Mouse (Mus musculus) kidney, embryonic 14.5 days (tissue): ENCODE results near the gene Mtr. TPM values are rescaled to one million over a fixed set of nuclear protein-coding genes. Genes with fewer than 3 reads are reported as not detected.

Experiments used
- ATAC-seq: fragments of 200-750 bp; cut with Nextera tagmentation; 2 replicates; pipeline ENCODE4 v1.8.0; 2017; ENCODE audit warnings: moderate number of reproducible peaks, mild to moderate bottlenecking, moderate TSS enrichment, moderate library complexity; ENCODE audit not compliant: low FRiP score, low TSS enrichment
- H3K27ac ChIP-seq: fragments of 300-500 bp; sonication (generic); 2 replicates; pipeline ENCODE4 v1.5.1; 2014; ENCODE audit warnings: low read depth, mild to moderate bottlenecking, low read length, moderate library complexity, mixed read lengths
- H3K27me3 ChIP-seq: fragments of 300-500 bp; sonication (generic); 2 replicates; pipeline ENCODE4 v1.6.1; 2014; ENCODE audit warnings: mild to moderate bottlenecking, low read length; ENCODE audit not compliant: control insufficient read depth, insufficient read depth
- H3K36me3 ChIP-seq: fragments of 300-500 bp; sonication (generic); 2 replicates; pipeline ENCODE4 v1.6.1; 2014; ENCODE audit warnings: low read length, mixed read lengths; ENCODE audit not compliant: control insufficient read depth, insufficient read depth
- H3K4me1 ChIP-seq: fragments of 300-500 bp; sonication (generic); 2 replicates; pipeline ENCODE4 v1.6.1; 2014; ENCODE audit warnings: low read length, mixed read lengths; ENCODE audit not compliant: control insufficient read depth, insufficient read depth
- H3K4me2 ChIP-seq: fragments of 300-500 bp; sonication (generic); replicated peaks from 2 replicates; pipeline ENCODE4 v1.6.1; 2014; ENCODE audit warnings: low read depth, mild to moderate bottlenecking, low read length
- H3K4me3 ChIP-seq: fragments of 300-500 bp; sonication (generic); 2 replicates; pipeline ENCODE4 v1.5.1; 2014; ENCODE audit warnings: mild to moderate bottlenecking, low read length
- H3K9ac ChIP-seq: fragments of 300-500 bp; sonication (generic); 2 replicates; pipeline ENCODE4 v1.6.1; 2014; ENCODE audit warnings: low read depth, mild to moderate bottlenecking, low read length, moderate library complexity
- H3K9me3 ChIP-seq: fragments of 300-500 bp; sonication (generic); 2 replicates; pipeline ENCODE4 v1.6.1; 2016; ENCODE audit warnings: low read length; ENCODE audit not compliant: control insufficient read depth
- WGBS: fragments of 180-500 bp; shearing (Covaris S2); extraction: QIAGEN DNeasy Blood & Tissue Kit; methylation state at CpG from one replicate; pipeline ENCODE4 v1.1.7; 2014; 5-methylcytosine and 5-hydroxymethylcytosine counted together
- polyA plus RNA-seq: library from polyadenylated mRNA; unstranded; fragments of >200 nt; fragmentation: Nextera tagmentation; extraction: Ambion mirVana; gene quantifications from 2 replicates; pipeline ENCODE4 v1.2.1, GENCODE M21; 2014

The Mtr gene
- polyA plus RNA-seq, 1 experiment from 2014 or later, result 19.7 TPM

- WGBS, result 89% methylated on average over 11 of the region's 11 CpGs
Observed at GRCm38 (mm10) chr13:12188804-12189203, 69.1 kb downstream of the Mtr start.

DNA sequence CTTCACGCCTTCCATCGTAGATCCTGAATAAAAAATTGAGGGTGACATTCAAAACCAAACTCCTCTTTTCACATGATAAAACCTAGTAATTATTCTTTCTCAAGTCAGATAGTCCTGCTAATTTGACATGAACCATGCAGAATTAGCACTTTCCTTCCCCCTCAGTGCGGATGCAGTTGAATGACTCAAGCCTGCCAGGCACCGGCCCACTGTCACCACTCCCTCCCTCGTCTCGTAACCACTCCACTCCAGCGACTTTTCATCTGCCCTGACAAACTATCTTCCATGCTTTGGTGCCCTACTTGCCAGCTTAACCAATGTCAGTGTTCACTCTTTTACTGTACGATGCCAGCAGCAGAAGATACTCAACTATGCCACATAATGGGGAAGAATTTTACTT is 78.4 kb downstream of the Mtr start:
- WGBS, result 51% methylated on average over 8 of the region's 8 CpGs
- no peaks in the 10 kb centered on the region for H3K27me3 ChIP-seq
- no peak overlapping the region for H3K27ac ChIP-seq
- H3K4me3 ChIP-seq, result no peak overlapping the region
- no peaks in the 10 kb centered on the region for H3K9me3 ChIP-seq
- H3K36me3 ChIP-seq, result no peaks in the 10 kb centered on the region
- no peak overlapping the region for H3K9ac ChIP-seq
- no peak for ATAC-seq
- H3K4me1 ChIP-seq, result no peaks in the 10 kb centered on the region
- no peak overlapping the region for H3K4me2 ChIP-seq

More at GRCm38 (mm10) chr13:12188804-12189203, 69.1 kb downstream of the Mtr start:
- Histone ChIP-seq H3K9ac (no peak overlapping the region), H3K36me3 (peaks cover 50% of the 10 kb centered on the region), H3K9me3 (no peaks in the 10 kb centered on the region), H3K4me2 (no peak overlapping the region), H3K27me3 (no peaks in the 10 kb centered on the region), H3K4me1 (no peaks in the 10 kb centered on the region), H3K4me3 (no peak overlapping the region), H3K27ac (no peak overlapping the region)
- ATAC-seq, result no peak

DNA sequence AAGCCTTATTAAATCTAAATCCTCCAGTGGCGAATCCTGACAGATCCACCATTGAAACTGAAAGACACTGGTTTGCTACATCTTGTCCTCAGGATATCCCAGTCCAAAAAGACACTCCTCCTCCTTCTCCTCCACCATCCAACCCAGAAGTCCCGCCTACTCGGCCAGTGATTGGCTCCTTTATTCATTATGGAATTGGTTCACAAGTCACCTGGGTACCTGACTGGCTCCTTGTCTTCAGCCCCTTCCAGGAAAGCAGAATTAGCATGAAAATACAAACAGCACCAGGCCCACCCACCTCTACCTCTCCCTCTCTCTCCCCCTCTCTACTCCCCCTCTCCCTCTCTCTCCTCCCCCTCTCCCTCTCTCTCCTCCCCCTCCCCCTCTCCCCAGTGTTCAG is 81.2 kb downstream of the Mtr start:
- WGBS, result 28% methylated on average over 3 of the region's 3 CpGs
- no peaks in the 10 kb centered on the region for H3K4me1 ChIP-seq
- H3K36me3 ChIP-seq, result no peaks in the 10 kb centered on the region
- no peak overlapping the region for H3K9ac ChIP-seq
- H3K27me3 ChIP-seq, result no peaks in the 10 kb centered on the region
- no peak overlapping the region for H3K27ac ChIP-seq
- 0 out of 2 replicates have a peak overlapping the region, but pooled peaks have one; percentile 8 for H3K4me2 ChIP-seq
- H3K9me3 ChIP-seq, result no peaks in the 10 kb centered on the region
- ATAC-seq, result peak; percentile 32; the same call in 1 of the 2 replicates
- H3K4me3 ChIP-seq, result no peak overlapping the region

DNA sequence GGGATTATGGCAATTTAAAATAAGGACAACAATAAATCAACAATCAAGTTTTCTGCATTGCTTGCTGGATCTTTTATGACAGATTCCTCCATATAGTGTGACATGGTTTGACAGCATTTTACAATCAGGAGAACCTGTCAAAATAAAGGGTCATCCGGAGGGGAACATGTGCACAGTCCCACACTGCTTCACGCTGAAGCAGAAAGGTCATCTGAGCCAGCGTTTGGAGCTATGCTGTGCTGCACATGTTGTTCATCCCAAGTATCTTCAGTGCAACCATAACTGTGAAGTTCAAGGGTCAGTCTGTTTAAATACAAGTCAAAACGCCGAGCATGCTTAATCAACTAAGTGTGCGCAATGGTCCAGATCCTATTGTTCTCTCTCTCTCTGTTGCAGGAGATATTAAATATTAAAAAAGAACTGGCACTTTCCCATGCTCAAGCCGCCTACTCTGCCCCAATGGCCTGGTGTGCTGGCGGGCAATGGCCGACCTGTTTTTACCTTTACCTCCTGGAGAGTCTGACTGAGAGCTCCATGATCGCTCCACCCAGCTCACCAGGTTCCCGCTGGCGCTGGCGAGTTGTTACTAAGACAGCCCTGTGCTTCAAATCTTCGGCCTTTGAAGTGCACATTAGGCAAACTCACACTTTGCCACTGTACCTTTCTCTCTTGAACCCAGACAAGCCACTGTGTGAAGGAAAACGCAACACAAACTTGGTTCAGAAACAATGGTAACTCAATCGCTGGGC is 81.8 kb downstream of the Mtr start:
- Histone ChIP-seq H3K27ac (no peak overlapping the region), H3K4me3 (no peak overlapping the region), H3K36me3 (no peaks in the 10 kb centered on the region), H3K27me3 (no peaks in the 10 kb centered on the region), H3K9ac (no peak overlapping the region), H3K4me1 (no peaks in the 10 kb centered on the region), H3K9me3 (no peaks in the 10 kb centered on the region), H3K4me2 (peak overlapping the region; percentile 8; the same call in 1 of the 2 replicates)
- ATAC-seq, result no peak
- 32% methylated on average over 16 of the region's 16 CpGs for WGBS

DNA sequence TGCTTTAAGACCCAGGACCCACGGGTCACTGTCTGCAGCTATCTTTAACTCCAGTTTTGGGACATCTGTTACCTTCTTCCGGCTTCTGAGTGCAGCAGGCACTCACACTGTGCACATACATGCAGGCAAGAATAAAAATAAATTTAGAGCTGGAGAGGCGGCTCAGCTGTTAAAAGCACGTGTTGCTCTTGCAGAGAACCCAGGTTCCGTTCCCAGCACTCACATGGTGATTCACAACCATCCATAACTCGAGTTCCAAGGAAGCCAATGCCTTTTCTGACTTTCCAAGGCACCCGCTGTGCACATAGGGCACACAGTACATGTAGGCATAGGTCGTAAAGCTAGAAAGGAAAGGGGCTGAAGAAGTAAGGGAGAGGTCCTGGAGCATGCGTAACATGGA is 90.6 kb downstream of the Mtr start:
- Histone ChIP-seq H3K4me1 (0 out of 2 replicates have a peak, but pooled peaks cover 6% of the 10 kb centered on the region), H3K36me3 (no peaks in the 10 kb centered on the region), H3K27me3 (no peaks in the 10 kb centered on the region), H3K9me3 (no peaks in the 10 kb centered on the region), H3K9ac (no peak overlapping the region), H3K27ac (no peak overlapping the region), H3K4me3 (no peak overlapping the region), H3K4me2 (no peak overlapping the region)
- no peak for ATAC-seq
- 82% methylated on average over 9 of the region's 9 CpGs for WGBS

- no peak overlapping the region for H3K9ac ChIP-seq
Observed at GRCm38 (mm10) chr13:12166386-12166785, 91.5 kb downstream of the Mtr start.

GRCm38 (mm10) chr13:12165461-12166058 is 92.4 kb downstream of the Mtr start:
- no peaks in the 10 kb centered on the region for H3K36me3 ChIP-seq
- WGBS, result 55% methylated on average over 8 of the region's 8 CpGs
- no peak overlapping the region for H3K4me2 ChIP-seq
- no peaks in the 10 kb centered on the region for H3K9me3 ChIP-seq
- H3K9ac ChIP-seq, result no peak overlapping the region
- H3K4me3 ChIP-seq, result no peak overlapping the region
- ATAC-seq, result 0 out of 2 replicates have a peak, but pooled peaks have one; percentile 47
- no peak overlapping the region for H3K27ac ChIP-seq
- H3K27me3 ChIP-seq, result no peaks in the 10 kb centered on the region
- 0 out of 2 replicates have a peak, but pooled peaks cover 6% of the 10 kb centered on the region for H3K4me1 ChIP-seq

More at GRCm38 (mm10) chr13:12166386-12166785, 91.5 kb downstream of the Mtr start:
- Histone ChIP-seq H3K4me1 (0 out of 2 replicates have a peak, but pooled peaks cover 6% of the 10 kb centered on the region), H3K36me3 (no peaks in the 10 kb centered on the region), H3K4me3 (no peak overlapping the region), H3K9me3 (no peaks in the 10 kb centered on the region), H3K27me3 (no peaks in the 10 kb centered on the region), H3K4me2 (no peak overlapping the region), H3K27ac (no peak overlapping the region)
- WGBS, result 30% methylated on average over 6 of the region's 6 CpGs
- 0 out of 2 replicates have a peak, but pooled peaks have one; percentile 33 for ATAC-seq

DNA sequence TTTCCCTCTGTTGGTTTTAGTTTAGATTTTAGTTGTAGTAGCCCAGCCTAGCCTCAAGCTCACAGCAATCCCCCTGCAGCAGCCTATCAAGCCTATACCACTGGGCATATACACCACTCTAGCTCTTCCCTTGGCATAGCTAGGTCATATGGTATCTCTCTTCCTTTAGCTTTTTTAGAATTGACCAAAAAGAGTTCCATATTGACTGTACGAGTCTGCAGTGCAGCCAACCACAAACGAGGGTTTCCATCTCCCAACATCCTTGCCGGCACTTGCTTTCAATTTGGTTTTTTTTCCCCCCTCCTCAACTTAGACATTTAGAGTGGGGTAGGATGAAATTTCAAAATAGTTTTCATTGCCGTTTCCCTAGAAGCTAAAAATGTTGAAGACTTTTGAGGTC is 95.5 kb downstream of the Mtr start:
- H3K27me3 ChIP-seq, result no peaks in the 10 kb centered on the region
- H3K27ac ChIP-seq, result no peak overlapping the region
- no peak overlapping the region for H3K4me3 ChIP-seq
- no peak overlapping the region for H3K9ac ChIP-seq
- 86% methylated on average over 4 of the region's 4 CpGs for WGBS
- H3K4me2 ChIP-seq, result no peak overlapping the region
- no peaks in the 10 kb centered on the region for H3K36me3 ChIP-seq
- no peak for ATAC-seq
- no peaks in the 10 kb centered on the region for H3K9me3 ChIP-seq
- 0 out of 2 replicates have a peak, but pooled peaks cover 6% of the 10 kb centered on the region for H3K4me1 ChIP-seq

DNA sequence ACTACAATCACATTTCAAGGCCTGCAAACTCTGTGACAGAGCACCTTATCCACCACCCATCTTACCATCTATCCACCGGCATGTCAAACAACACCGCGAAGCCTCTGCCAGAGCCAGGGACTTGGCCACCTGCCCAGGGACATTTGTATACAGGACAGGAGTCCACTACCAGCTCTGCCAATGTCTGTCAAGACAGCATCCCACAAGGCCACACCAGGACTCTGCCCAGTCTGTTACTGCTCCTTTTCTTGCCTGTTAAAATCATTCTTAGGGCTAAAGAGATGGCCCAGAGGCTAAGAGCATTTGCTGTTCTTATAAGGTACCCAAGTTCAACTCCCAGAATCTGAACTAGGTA is 97.8 kb downstream of the Mtr start:
- H3K4me3 ChIP-seq, result no peak overlapping the region
- no peaks in the 10 kb centered on the region for H3K4me1 ChIP-seq
- WGBS, result 60% methylated on average over 3 of the region's 3 CpGs
- H3K36me3 ChIP-seq, result no peaks in the 10 kb centered on the region
- ATAC-seq, result no peak; the same call in 1 of the 2 replicates
- no peaks in the 10 kb centered on the region for H3K27me3 ChIP-seq
- no peak overlapping the region for H3K9ac ChIP-seq
- no peaks in the 10 kb centered on the region for H3K9me3 ChIP-seq
- H3K27ac ChIP-seq, result no peak overlapping the region
- H3K4me2 ChIP-seq, result no peak overlapping the region
